ENCODE assay signal across 18 mouse cellular contexts in genomic region chr9:91528838-91529475, GRCm38 (mm10).
DNase-seq lines count a peak whose midpoint lies in the region; ATAC-seq and TF ChIP-seq lines count a peak whose summit lies in the region.
"Had no signal": no experiment of that assay in that cellular context is flagged by ENCODE, and none has a peak within 500 bp of the region (broad histone marks: within the 10 kb centered on the region; RNA-seq: fewer than 3 reads in every experiment).

No protein-coding gene starts in this region.

- H3K4me1 ChIP-seq in forebrain, embryonic 11.5 days (replicated peaks; ENCODE audit: control insufficient read depth, insufficient read depth, low read length) = no peaks in the 10 kb centered on the region
- peaks cover 7% of the 10 kb centered on the region; the same call in 1 of the 2 replicates for H3K4me1 ChIP-seq in forebrain, embryonic 10.5 days
- peaks cover 7% of the 10 kb centered on the region; the same call in 1 of the 2 replicates for H3K4me1 ChIP-seq in forebrain, embryonic 14.5 days (ENCODE audit: control insufficient read depth, insufficient read depth, low read length)
- no peaks in the 10 kb centered on the region for H3K4me1 ChIP-seq in intestine, postnatal 0 days (replicated peaks; ENCODE audit: control insufficient read depth, insufficient read depth, low read length)
- H3K4me1 ChIP-seq: embryonic facial prominence, embryonic 15.5 days; heart, embryonic 13.5 days; hindbrain, embryonic 12.5 days; intestine, embryonic 15.5 days had no signal

- H3K27ac ChIP-seq in forebrain, embryonic 11.5 days (ENCODE audit: low read depth, low read length) = no peak overlapping the region
- no peak overlapping the region for H3K27ac ChIP-seq in forebrain, embryonic 10.5 days
- no peak overlapping the region for H3K27ac ChIP-seq in forebrain, embryonic 14.5 days (ENCODE audit: low read depth, low read length)
- no peak overlapping the region for H3K27ac ChIP-seq in intestine, postnatal 0 days (ENCODE audit: low read depth, low read length)
- H3K27ac ChIP-seq: embryonic facial prominence, embryonic 15.5 days; gastrocnemius, adult 2 months; heart, embryonic 13.5 days; hindbrain, embryonic 12.5 days; intestine, embryonic 15.5 days had no signal

- ATAC-seq in forebrain, embryonic 11.5 days (replicated peaks; ENCODE audit: low FRiP score) = 0 out of 2 replicates have a peak, but pooled peaks have one; percentile 25
- peak; percentile 82 for ATAC-seq in forebrain, embryonic 14.5 days
- ATAC-seq in intestine, postnatal 0 days = no peak
- ATAC-seq: intestine, embryonic 15.5 days had no signal

- H3K4me2 ChIP-seq in forebrain, embryonic 11.5 days (ENCODE audit: low read depth, low read length, severe bottlenecking) = no peak overlapping the region
- H3K4me2 ChIP-seq in forebrain, embryonic 14.5 days (ENCODE audit: low read length) = no peak overlapping the region
- no peak overlapping the region for H3K4me2 ChIP-seq in intestine, postnatal 0 days (replicated peaks; ENCODE audit: low read depth)
- H3K4me2 ChIP-seq: embryonic facial prominence, embryonic 15.5 days; heart, embryonic 13.5 days; hindbrain, embryonic 12.5 days; intestine, embryonic 15.5 days had no signal

- 61% methylated on average over 3 of the region's 3 CpGs for WGBS in forebrain, embryonic 11.5 days
- WGBS in forebrain, embryonic 10.5 days = 71% methylated on average over 3 of the region's 3 CpGs
- 46% methylated on average over 3 of the region's 3 CpGs for WGBS in forebrain, embryonic 14.5 days
- 79% methylated on average over 3 of the region's 3 CpGs for WGBS in intestine, postnatal 0 days

- DNase-seq in forebrain, embryonic 11.5 days (ENCODE audit: low spot score) = no peak
- no peak for DNase-seq in forebrain, embryonic 10.5 days (ENCODE audit: extremely low spot score, low spot score)
- DNase-seq in layer of hippocampus, adult 9-10 months (ENCODE audit: low spot score) = peak; percentile 10
- no peak for DNase-seq in layer of hippocampus, adult 11-12 months (ENCODE audit: low spot score)
- peak; percentile 69 for DNase-seq in forebrain, embryonic 14.5 days (ENCODE audit: low spot score)
- DNase-seq in ovary, postnatal 36 days (ENCODE audit: low spot score) = no peak
- DNase-seq: adrenal gland, postnatal 10 days; cerebellum, adult 18-20 months; embryo, embryonic 11 days; gastrocnemius, adult 2 months; gastrocnemius, postnatal 25 days; heart, postnatal 36 days had no signal

- no peaks in the 10 kb centered on the region for H3K27me3 ChIP-seq in forebrain, embryonic 11.5 days (ENCODE audit: control insufficient read depth, insufficient read depth, low read length)
- no peaks in the 10 kb centered on the region for H3K27me3 ChIP-seq in forebrain, embryonic 10.5 days (ENCODE audit: poor library complexity, severe bottlenecking)
- H3K27me3 ChIP-seq in forebrain, embryonic 14.5 days (replicated peaks; ENCODE audit: control insufficient read depth, insufficient read depth, low read length) = no peaks in the 10 kb centered on the region
- no peaks in the 10 kb centered on the region for H3K27me3 ChIP-seq in intestine, postnatal 0 days (replicated peaks; ENCODE audit: control insufficient read depth, insufficient read depth, low read length)
- H3K27me3 ChIP-seq: embryonic facial prominence, embryonic 15.5 days; heart, embryonic 13.5 days; hindbrain, embryonic 12.5 days; intestine, embryonic 15.5 days had no signal

- TF ChIP-seq CTCF in intestine, postnatal 0 days (IDR thresholded peaks at IDR 0.05; ENCODE audit: low read depth) = no peak

- no peak overlapping the region for H3K4me3 ChIP-seq in forebrain, embryonic 11.5 days (ENCODE audit: low read depth, low read length)
- no peak overlapping the region for H3K4me3 ChIP-seq in forebrain, embryonic 10.5 days
- H3K4me3 ChIP-seq in forebrain, embryonic 14.5 days (ENCODE audit: low read depth, low read length) = no peak overlapping the region
- H3K4me3 ChIP-seq in intestine, postnatal 0 days (ENCODE audit: low read depth, low read length) = no peak overlapping the region
- H3K4me3 ChIP-seq: embryonic facial prominence, embryonic 15.5 days; erythroblast, embryonic 14.5 days; gastrocnemius, adult 2 months; heart, embryonic 13.5 days; hindbrain, embryonic 12.5 days; intestine, embryonic 15.5 days had no signal

- no peaks in the 10 kb centered on the region for H3K9me3 ChIP-seq in forebrain, embryonic 11.5 days (ENCODE audit: control insufficient read depth, low read length)
- H3K9me3 ChIP-seq in forebrain, embryonic 10.5 days = no peaks in the 10 kb centered on the region
- no peaks in the 10 kb centered on the region for H3K9me3 ChIP-seq in forebrain, embryonic 14.5 days (replicated peaks; ENCODE audit: control insufficient read depth, low read length)
- no peaks in the 10 kb centered on the region for H3K9me3 ChIP-seq in intestine, postnatal 0 days (ENCODE audit: control insufficient read depth)
- H3K9me3 ChIP-seq: embryonic facial prominence, embryonic 15.5 days; heart, embryonic 13.5 days; hindbrain, embryonic 12.5 days; intestine, embryonic 15.5 days had no signal

- H3K9ac ChIP-seq in forebrain, embryonic 11.5 days (ENCODE audit: low read length) = no peak overlapping the region
- no peak overlapping the region for H3K9ac ChIP-seq in forebrain, embryonic 14.5 days (ENCODE audit: low read length)
- H3K9ac ChIP-seq in intestine, postnatal 0 days (ENCODE audit: low read depth, low read length) = no peak overlapping the region
- H3K9ac ChIP-seq: embryonic facial prominence, embryonic 15.5 days; heart, embryonic 13.5 days; hindbrain, embryonic 12.5 days; intestine, embryonic 15.5 days had no signal

- H3K36me3 ChIP-seq in forebrain, embryonic 11.5 days (ENCODE audit: control insufficient read depth, insufficient read depth, low read length) = no peaks in the 10 kb centered on the region
- no peaks in the 10 kb centered on the region for H3K36me3 ChIP-seq in forebrain, embryonic 10.5 days (replicated peaks)
- H3K36me3 ChIP-seq in forebrain, embryonic 14.5 days (ENCODE audit: control insufficient read depth, insufficient read depth, low read length) = no peaks in the 10 kb centered on the region
- H3K36me3 ChIP-seq in intestine, postnatal 0 days (ENCODE audit: control insufficient read depth, insufficient read depth) = no peaks in the 10 kb centered on the region
- H3K36me3 ChIP-seq: embryonic facial prominence, embryonic 15.5 days; heart, embryonic 13.5 days; hindbrain, embryonic 12.5 days; intestine, embryonic 15.5 days had no signal

Comparison
In these comparisons a context has a peak if more than half of its experiments do, and no peak if none do; other contexts are left out.
1. DNase-seq: peak in layer of hippocampus, adult 9-10 months (single experiment) and forebrain, embryonic 14.5 days (single experiment); none in forebrain, embryonic 11.5 days (single experiment), forebrain, embryonic 10.5 days (single experiment), layer of hippocampus, adult 11-12 months (single experiment) and ovary, postnatal 36 days (single experiment).